Mouse (Mus musculus) mature B cell (primary cell): ENCODE data around the gene Tekt1.

Experiments used
- in situ Hi-C: fragments of 300-500 bp; cut with MboI; formaldehyde crosslinking; loops from 2 replicates; pipeline ENCODE4 v1.14.3; 2019

Gene Tekt1

GRCm38 (mm10) chr11:72362347-72362741, at the start of gene Tekt1:
Gene Tekt1 (minus strand): TSS chr11:72362442.
- in situ Hi-C loops: no loop called here

GRCm38 (mm10) chr11:72411945-72412344, 49.7 kb upstream of the Tekt1 start:
- in situ Hi-C loops: no loop called here

- in situ Hi-C loops: no loop called here
These were observed 49.1 kb upstream of the Tekt1 start, which contains the start of gene Smtnl2 for GRCm38 (mm10) chr11:72411093-72411921. Gene Smtnl2 (minus strand): TSS chr11:72411713.

GRCm38 (mm10) chr11:72410521-72411092, 48.4 kb upstream of the Tekt1 start:
- in situ Hi-C loops: no loop called here

GRCm38 (mm10) chr11:72409649-72410385, 47.6 kb upstream of the Tekt1 start:
- in situ Hi-C loops: no loop called here

- in situ Hi-C loops: no loop called here
These were observed 46.4 kb upstream of the Tekt1 start for GRCm38 (mm10) chr11:72408451-72409170.

GRCm38 (mm10) chr11:72407574-72407973, 45.3 kb upstream of the Tekt1 start:
- in situ Hi-C loops: no loop called here

- in situ Hi-C loops: no loop called here
These were observed 44.8 kb upstream of the Tekt1 start for GRCm38 (mm10) chr11:72407081-72407480.

- in situ Hi-C loops: no loop called here
These were observed 43.9 kb upstream of the Tekt1 start for GRCm38 (mm10) chr11:72406079-72406675.

GRCm38 (mm10) chr11:72405532-72405931, 43.3 kb upstream of the Tekt1 start:
- in situ Hi-C loops: no loop called here

GRCm38 (mm10) chr11:72402969-72403368, 40.7 kb upstream of the Tekt1 start:
- in situ Hi-C loops: no loop called here

GRCm38 (mm10) chr11:72402017-72402416, 39.8 kb upstream of the Tekt1 start:
- in situ Hi-C loops: no loop called here

GRCm38 (mm10) chr11:72401068-72401467, 38.8 kb upstream of the Tekt1 start:
- in situ Hi-C loops: no loop called here

- in situ Hi-C loops: no loop called here
These were observed 35.7 kb upstream of the Tekt1 start for GRCm38 (mm10) chr11:72397811-72398525.

- in situ Hi-C loops: no loop called here
These were observed 34.8 kb upstream of the Tekt1 start for GRCm38 (mm10) chr11:72397072-72397471.

- in situ Hi-C loops: no loop called here
These were observed 34.4 kb upstream of the Tekt1 start for GRCm38 (mm10) chr11:72396621-72397020.

GRCm38 (mm10) chr11:72395652-72396051, 33.4 kb upstream of the Tekt1 start:
- in situ Hi-C loops: no loop called here

GRCm38 (mm10) chr11:72394694-72395093, 32.5 kb upstream of the Tekt1 start:
- in situ Hi-C loops: no loop called here

GRCm38 (mm10) chr11:72393669-72394068, 31.4 kb upstream of the Tekt1 start:
- in situ Hi-C loops: no loop called here

- in situ Hi-C loops: no loop called here
These were observed 31.0 kb upstream of the Tekt1 start for GRCm38 (mm10) chr11:72393243-72393642.

GRCm38 (mm10) chr11:72391181-72391580, 28.9 kb upstream of the Tekt1 start:
- in situ Hi-C loops: no loop called here
